Mouse (Mus musculus) G1E (cell line): ENCODE data around the gene Gstk1.

Experiments used
- CTCF ChIP-seq: IDR thresholded peaks from 2 replicates; pipeline ENCODE4 v1.5.1; 2012; ENCODE audit warnings: low read depth, low read length, inconsistent platforms, mixed read lengths
- POLR2AphosphoS5 ChIP-seq: IDR thresholded peaks from 2 replicates; pipeline ENCODE4 v1.6.1; 2012; ENCODE audit warnings: low read depth, low read length, inconsistent platforms; ENCODE audit not compliant: insufficient replicate concordance
- TAL1 ChIP-seq: conservative IDR thresholded peaks from 2 replicates; pipeline ENCODE4 v1.6.1; 2012; ENCODE audit warnings: low read depth, low read length, inconsistent platforms, mixed read lengths

DNA sequence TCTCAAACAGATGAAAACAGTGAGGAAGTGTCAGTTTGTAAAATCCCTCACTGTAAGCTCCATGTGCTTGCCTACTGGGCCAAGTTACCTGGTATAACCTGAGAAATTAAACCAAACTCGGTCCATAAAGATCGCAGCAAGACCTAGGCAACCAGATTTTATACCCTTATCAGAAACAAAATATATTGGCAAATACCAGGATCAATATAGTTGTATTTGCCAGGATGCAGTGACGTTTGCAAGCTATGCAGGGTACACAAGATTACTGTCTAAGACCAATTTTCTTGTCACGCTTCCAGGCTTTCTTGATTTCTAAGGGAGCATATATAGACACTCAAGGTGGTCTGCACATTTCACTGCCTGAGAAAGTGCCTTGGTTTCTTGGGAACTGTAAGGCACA, 6.1 kb downstream of the Gstk1 start:
- no peak for TF ChIP-seq CTCF
- TF ChIP-seq POLR2AphosphoS5 = no peak
- TF ChIP-seq TAL1 = no peak
